In genomic region chr14:54166057-54166456, GRCm38 (mm10) we compare ENCODE assay signal across 27 mouse cellular contexts.
DNase-seq lines count a peak whose midpoint lies in the region; ATAC-seq lines count a peak whose summit lies in the region.
"Had no signal": no experiment of that assay in that cellular context is flagged by ENCODE, and none has a peak within 500 bp of the region (broad histone marks: within the 10 kb centered on the region; RNA-seq: fewer than 3 reads in every experiment).

No protein-coding gene starts in this region.

- 0 out of 2 replicates have a peak overlapping the region, but pooled peaks have one; percentile 6 for H3K27ac ChIP-seq in kidney, embryonic 15.5 days
- no peak overlapping the region for H3K27ac ChIP-seq in kidney, embryonic 14.5 days (ENCODE audit: low read depth, low read length)
- H3K27ac ChIP-seq in hindbrain, embryonic 12.5 days: no peak overlapping the region
- H3K27ac ChIP-seq: embryonic facial prominence, embryonic 12.5 days; hindbrain, embryonic 13.5 days; limb, embryonic 12.5 days; neural tube, embryonic 12.5 days; stomach, embryonic 15.5 days had no signal

- no peak overlapping the region for H3K4me2 ChIP-seq in kidney, embryonic 15.5 days
- no peak overlapping the region for H3K4me2 ChIP-seq in kidney, embryonic 14.5 days (replicated peaks; ENCODE audit: low read depth, low read length)
- no peak overlapping the region for H3K4me2 ChIP-seq in hindbrain, embryonic 12.5 days (replicated peaks)
- H3K4me2 ChIP-seq: embryonic facial prominence, embryonic 12.5 days; hindbrain, embryonic 13.5 days; limb, embryonic 12.5 days; liver, embryonic 11.5 days; neural tube, embryonic 12.5 days; stomach, embryonic 15.5 days had no signal

- peak; percentile 73 for ATAC-seq in frontal cortex, adult (ENCODE audit: low TSS enrichment)
- no peak for ATAC-seq in kidney, embryonic 15.5 days (replicated peaks; ENCODE audit: low FRiP score)
- no peak for ATAC-seq in kidney, embryonic 14.5 days (ENCODE audit: low FRiP score, low TSS enrichment)
- ATAC-seq in hindbrain, embryonic 12.5 days (ENCODE audit: low FRiP score): no peak
- ATAC-seq: forebrain, embryonic 14.5 days; liver, postnatal 0 days; Patski had no signal

- H3K4me3 ChIP-seq in kidney, embryonic 15.5 days (replicated peaks): no peak overlapping the region
- no peak overlapping the region for H3K4me3 ChIP-seq in kidney, embryonic 14.5 days (ENCODE audit: low read length)
- H3K4me3 ChIP-seq in hindbrain, embryonic 12.5 days: no peak overlapping the region
- H3K4me3 ChIP-seq: embryonic facial prominence, embryonic 12.5 days; hindbrain, embryonic 13.5 days; limb, embryonic 12.5 days; megakaryocyte, embryonic 14.5 days; neural tube, embryonic 12.5 days; stomach, embryonic 15.5 days had no signal

- WGBS in kidney, embryonic 15.5 days: 47% methylated on average over 3 of the region's 3 CpGs
- WGBS in kidney, embryonic 14.5 days: 50% methylated on average over 3 of the region's 3 CpGs
- 68% methylated on average over 3 of the region's 3 CpGs for WGBS in hindbrain, embryonic 12.5 days

- no peak for DNase-seq in frontal cortex, postnatal 25 days (ENCODE audit: low spot score in 2 of 2)
- DNase-seq in right cerebral cortex, adult 18-20 months: peak; percentile 6
- no peak for DNase-seq in right cerebral cortex, postnatal 14 days
- peak; percentile 33 for DNase-seq in telencephalon, adult 2 months (ENCODE audit: low read depth, low spot score)
- DNase-seq: adrenal gland, adult 2 months; cerebellum, adult 11-12 months; cerebellum, postnatal 10 days; gastrocnemius, postnatal 25 days; heart, postnatal 14 days; kidney, adult 9 months; liver, postnatal 0 days; midbrain, embryonic 14.5 days; thymus, adult 18-20 months; thymus, postnatal 36 days had no signal

- no peaks in the 10 kb centered on the region for H3K36me3 ChIP-seq in kidney, embryonic 15.5 days
- no peaks in the 10 kb centered on the region for H3K36me3 ChIP-seq in kidney, embryonic 14.5 days (ENCODE audit: control insufficient read depth, insufficient read depth, low read length)
- H3K36me3 ChIP-seq in hindbrain, embryonic 12.5 days: no peaks in the 10 kb centered on the region
- H3K36me3 ChIP-seq: embryonic facial prominence, embryonic 12.5 days; hindbrain, embryonic 13.5 days; limb, embryonic 12.5 days; neural tube, embryonic 12.5 days; stomach, embryonic 15.5 days had no signal

- peaks cover 9% of the 10 kb centered on the region for H3K4me1 ChIP-seq in kidney, embryonic 15.5 days
- no peaks in the 10 kb centered on the region; the same call in 1 of the 2 replicates for H3K4me1 ChIP-seq in kidney, embryonic 14.5 days (ENCODE audit: control insufficient read depth, insufficient read depth, low read length)
- H3K4me1 ChIP-seq in hindbrain, embryonic 12.5 days: no peaks in the 10 kb centered on the region
- H3K4me1 ChIP-seq: hindbrain, embryonic 13.5 days; megakaryocyte, embryonic 14.5 days; neural tube, embryonic 12.5 days; stomach, embryonic 15.5 days had no signal

- no peaks in the 10 kb centered on the region for H3K9me3 ChIP-seq in kidney, embryonic 15.5 days (replicated peaks)
- no peaks in the 10 kb centered on the region for H3K9me3 ChIP-seq in kidney, embryonic 14.5 days (ENCODE audit: control insufficient read depth, low read length)
- H3K9me3 ChIP-seq in hindbrain, embryonic 12.5 days (replicated peaks): no peaks in the 10 kb centered on the region
- H3K9me3 ChIP-seq: embryonic facial prominence, embryonic 12.5 days; hindbrain, embryonic 13.5 days; limb, embryonic 12.5 days; megakaryocyte, embryonic 14.5 days; neural tube, embryonic 12.5 days; stomach, embryonic 15.5 days had no signal

- H3K27me3 ChIP-seq in kidney, embryonic 15.5 days: no peaks in the 10 kb centered on the region
- no peaks in the 10 kb centered on the region for H3K27me3 ChIP-seq in kidney, embryonic 14.5 days (ENCODE audit: control insufficient read depth, insufficient read depth, low read length)
- H3K27me3 ChIP-seq in hindbrain, embryonic 12.5 days: no peaks in the 10 kb centered on the region
- H3K27me3 ChIP-seq: embryonic facial prominence, embryonic 12.5 days; hindbrain, embryonic 13.5 days; limb, embryonic 12.5 days; neural tube, embryonic 12.5 days; Patski; stomach, embryonic 15.5 days had no signal

- no peak overlapping the region for H3K9ac ChIP-seq in kidney, embryonic 15.5 days
- H3K9ac ChIP-seq in kidney, embryonic 14.5 days (ENCODE audit: low read depth, low read length): no peak overlapping the region
- H3K9ac ChIP-seq in hindbrain, embryonic 12.5 days: no peak overlapping the region
- H3K9ac ChIP-seq: embryonic facial prominence, embryonic 12.5 days; hindbrain, embryonic 13.5 days; limb, embryonic 12.5 days; liver, postnatal 0 days; neural tube, embryonic 12.5 days; stomach, embryonic 15.5 days had no signal

Comparison
In these comparisons a context has a peak if more than half of its experiments do, and no peak if none do; other contexts are left out.
1. DNase-seq: peak in right cerebral cortex, adult 18-20 months (single experiment) and telencephalon, adult 2 months (single experiment); none in frontal cortex, postnatal 25 days (0 of 2) and right cerebral cortex, postnatal 14 days (single experiment).